Mouse (Mus musculus) R1 (cell line): ENCODE results near the gene Gng4.

Experiments used
- DNase-seq: peaks from one replicate; pipeline ENCODE4 v3.0.0-alpha.2; 2018; ENCODE audit warnings: low read depth, low spot score

Gng4 gene

DNA sequence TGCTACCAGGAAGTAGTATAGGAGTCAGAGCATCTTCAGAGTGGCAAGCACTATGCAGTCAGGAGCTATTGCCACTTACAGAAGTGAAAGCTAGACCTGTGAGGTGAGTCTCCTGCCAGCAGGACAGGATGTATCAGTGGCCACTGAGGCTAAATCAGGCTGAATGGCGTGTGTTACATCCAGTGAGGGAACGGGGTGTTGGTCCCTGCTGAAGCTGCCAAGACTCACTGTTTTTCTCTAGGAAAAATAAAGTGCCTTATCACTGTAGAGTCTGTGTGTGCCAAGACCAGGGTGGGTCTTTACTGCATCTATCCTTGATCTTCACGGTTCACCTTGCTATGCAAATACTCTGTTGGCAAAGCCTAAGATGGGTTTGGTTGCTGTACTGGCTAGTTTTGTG, 34.8 kb downstream of the Gng4 start:
- DNase-seq, result no peak

- no peak for DNase-seq
Measured at GRCm38 (mm10) chr13:13820234-13821123, 36.6 kb downstream of the Gng4 start.

GRCm38 (mm10) chr13:13824946-13825345, 41.1 kb downstream of the Gng4 start:
- no peak for DNase-seq

GRCm38 (mm10) chr13:13826533-13826932, 42.7 kb downstream of the Gng4 start:
- DNase-seq, result no peak

GRCm38 (mm10) chr13:13828125-13828524, 44.3 kb downstream of the Gng4 start:
- DNase-seq, result no peak

- no peak for DNase-seq
Measured at GRCm38 (mm10) chr13:13830469-13831074, 46.7 kb downstream of the Gng4 start.

DNA sequence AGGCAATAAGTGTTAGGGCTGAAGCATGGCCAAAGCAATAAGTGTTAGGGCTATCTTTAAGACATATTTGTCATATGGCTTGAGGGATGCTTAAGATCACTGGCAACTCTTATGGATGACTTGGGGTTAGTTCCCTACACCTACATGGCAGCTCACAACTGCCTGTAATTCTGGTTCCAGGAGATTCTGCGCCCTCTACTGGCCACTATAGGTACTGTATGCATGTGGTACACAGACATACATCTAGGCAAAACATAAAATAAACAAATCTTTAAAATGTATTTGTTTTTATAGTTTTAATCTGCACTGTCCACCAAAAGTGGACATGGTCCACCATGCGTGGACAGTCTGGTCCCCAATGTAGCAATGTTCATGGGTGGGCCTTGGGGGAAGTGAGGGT, 51.3 kb downstream of the Gng4 start:
- peak; percentile 65 for DNase-seq

- DNase-seq, result peak; percentile 66
Measured at GRCm38 (mm10) chr13:13845021-13845420, 61.2 kb downstream of the Gng4 start.

- no peak for DNase-seq
Measured at GRCm38 (mm10) chr13:13847075-13847599, 63.3 kb downstream of the Gng4 start.

DNA sequence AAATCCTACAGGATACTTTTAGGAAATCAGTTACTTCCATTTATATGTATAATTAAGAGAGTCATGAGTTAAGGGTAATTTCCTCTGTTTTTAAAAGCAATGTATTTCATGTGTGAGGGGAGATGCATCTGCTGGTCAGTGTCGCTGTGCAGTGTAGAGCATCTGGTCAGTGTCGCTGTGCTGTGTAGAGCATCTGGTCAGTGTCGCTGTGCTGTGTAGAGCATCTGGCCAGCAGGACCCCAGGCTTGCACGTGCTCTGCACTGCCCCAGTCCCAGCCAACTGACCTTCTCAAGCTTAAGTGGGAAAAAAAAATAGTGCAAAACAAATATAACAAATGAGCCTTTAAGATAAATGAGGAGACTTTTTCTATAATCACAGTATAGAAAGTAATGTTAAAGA, 73.3 kb downstream of the Gng4 start:
- DNase-seq, result no peak

DNA sequence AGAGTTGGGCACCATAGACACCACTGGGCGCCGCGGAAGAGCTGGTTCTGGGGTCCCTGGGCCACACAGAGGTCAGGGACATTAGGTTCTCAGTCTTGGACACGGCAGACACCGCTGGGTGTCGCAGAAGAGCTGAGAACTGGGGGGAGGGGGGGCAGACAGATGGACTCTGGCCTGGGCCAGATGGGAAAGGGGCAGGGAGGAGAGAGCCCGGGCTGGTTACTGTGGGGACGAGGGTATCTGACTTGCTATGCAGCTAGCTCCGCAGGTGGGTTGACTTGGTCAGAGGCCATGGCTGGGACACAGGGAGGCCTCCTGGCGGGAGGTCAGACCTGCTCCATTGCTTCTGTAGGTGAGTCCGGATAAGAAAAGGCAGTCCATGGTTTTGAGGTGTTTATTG, 78.5 kb downstream of the Gng4 start:
- peak; percentile 55 for DNase-seq

DNA sequence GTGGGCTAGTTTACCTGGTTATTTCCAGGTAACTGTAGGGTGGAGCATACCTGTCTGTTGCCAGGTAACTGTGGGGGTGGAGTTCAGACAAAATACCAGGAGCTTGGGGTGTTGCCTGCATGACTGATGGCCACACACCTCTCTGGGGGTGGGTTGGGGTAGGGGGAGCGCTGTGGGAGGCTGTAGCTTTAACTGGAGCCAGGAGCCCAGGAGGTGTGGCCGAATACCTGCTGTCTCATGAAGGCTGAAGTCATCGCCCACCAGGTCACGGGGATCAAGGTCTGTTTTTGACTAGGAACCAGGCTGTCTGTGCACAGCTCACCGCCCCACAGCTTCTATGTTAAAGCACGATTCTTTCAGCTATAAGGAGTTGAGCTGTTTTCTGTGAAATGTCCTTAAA, 79.1 kb downstream of the Gng4 start:
- DNase-seq, result peak; percentile 41

GRCm38 (mm10) chr13:13866339-13866738, 82.5 kb downstream of the Gng4 start:
- DNase-seq, result no peak

GRCm38 (mm10) chr13:13867078-13867759, 83.4 kb downstream of the Gng4 start:
- DNase-seq, result peak; percentile 84

- DNase-seq, result peak; percentile 82
Measured at GRCm38 (mm10) chr13:13867922-13868321, 84.1 kb downstream of the Gng4 start.
